9 mouse cellular contexts compared by ENCODE assay signal in the genomic region with DNA sequence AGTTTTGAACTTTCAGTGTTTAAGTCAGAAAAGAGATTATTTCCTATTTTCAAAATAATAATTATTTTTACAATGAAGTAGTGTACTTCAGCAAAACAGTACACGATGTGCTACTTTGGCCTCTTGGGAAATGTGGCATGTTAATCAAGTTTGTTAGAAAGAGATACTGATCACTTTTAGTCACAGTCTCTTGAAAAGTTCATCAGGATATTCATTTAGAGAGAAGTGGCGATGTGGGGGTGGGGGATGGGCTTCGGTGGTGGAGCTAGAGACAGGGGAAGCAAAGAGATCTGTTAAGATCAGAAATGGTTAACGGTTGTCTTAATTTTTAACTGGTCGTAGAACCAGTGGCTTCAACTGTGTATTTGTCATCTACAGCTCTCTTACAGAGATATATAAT. TPM values are rescaled to one million over a fixed set of nuclear protein-coding genes. Genes with fewer than 3 reads are reported as not detected.
DNase-seq lines count a peak whose midpoint lies in the region; ATAC-seq and TF ChIP-seq lines count a peak whose summit lies in the region.
"Had no signal": no experiment of that assay in that cellular context is flagged by ENCODE, and none has a peak within 500 bp of the region (broad histone marks: within the 10 kb centered on the region; RNA-seq: fewer than 3 reads in every experiment).

No protein-coding gene starts in this region.

- no peak overlapping the region for H3K9ac ChIP-seq in forebrain, embryonic 15.5 days (replicated peaks)
- H3K9ac ChIP-seq in lung, embryonic 14.5 days, result no peak overlapping the region
- H3K9ac ChIP-seq in stomach, embryonic 15.5 days, result no peak overlapping the region

- 49% methylated on average over 5 of the region's 5 CpGs for whole genome bisulfite sequencing in forebrain, embryonic 10.5 days
- 37% methylated on average over 5 of the region's 5 CpGs for WGBS in forebrain, embryonic 15.5 days
- WGBS in lung, embryonic 14.5 days, result 33% methylated on average over 5 of the region's 5 CpGs
- 36% methylated on average over 5 of the region's 5 CpGs for WGBS in stomach, embryonic 15.5 days

- H3K4me1 ChIP-seq in forebrain, embryonic 10.5 days, result no peaks in the 10 kb centered on the region
- H3K4me1 ChIP-seq in forebrain, embryonic 15.5 days, result no peaks in the 10 kb centered on the region
- no peaks in the 10 kb centered on the region for H3K4me1 ChIP-seq in lung, embryonic 14.5 days (ENCODE audit: insufficient read depth)
- no peaks in the 10 kb centered on the region for H3K4me1 ChIP-seq in stomach, embryonic 15.5 days

- H3K4me3 ChIP-seq in forebrain, embryonic 10.5 days, result peak overlapping the region; percentile 67
- no peak overlapping the region for H3K4me3 ChIP-seq in forebrain, embryonic 15.5 days
- no peak overlapping the region for H3K4me3 ChIP-seq in lung, embryonic 14.5 days (ENCODE audit: low read depth, low read length)
- no peak overlapping the region for H3K4me3 ChIP-seq in stomach, embryonic 15.5 days (replicated peaks)

- peaks cover 96% of the 10 kb centered on the region for H3K27me3 ChIP-seq in forebrain, embryonic 10.5 days (ENCODE audit: poor library complexity, severe bottlenecking)
- H3K27me3 ChIP-seq in forebrain, embryonic 15.5 days, result peaks cover 28% of the 10 kb centered on the region; the same call in 1 of the 2 replicates
- peaks cover 12% of the 10 kb centered on the region; the same call in 1 of the 2 replicates for H3K27me3 ChIP-seq in lung, embryonic 14.5 days (ENCODE audit: insufficient read depth, low read length)
- no peaks in the 10 kb centered on the region; the same call in 1 of the 2 replicates for H3K27me3 ChIP-seq in stomach, embryonic 15.5 days (replicated peaks)

- no peak for TF ChIP-seq CTCF in lung, embryonic 14.5 days (IDR thresholded peaks at IDR 0.05; ENCODE audit: low read depth)

- H3K27ac ChIP-seq in forebrain, embryonic 10.5 days, result no peak overlapping the region
- H3K27ac ChIP-seq in forebrain, embryonic 15.5 days (replicated peaks), result no peak overlapping the region
- H3K27ac ChIP-seq in lung, embryonic 14.5 days (ENCODE audit: low read depth), result no peak overlapping the region
- H3K27ac ChIP-seq in stomach, embryonic 15.5 days, result no peak overlapping the region

- H3K9me3 ChIP-seq in forebrain, embryonic 10.5 days, result no peaks in the 10 kb centered on the region
- no peaks in the 10 kb centered on the region for H3K9me3 ChIP-seq in forebrain, embryonic 15.5 days
- H3K9me3 ChIP-seq in lung, embryonic 14.5 days (ENCODE audit: low read depth, low read length), result no peaks in the 10 kb centered on the region
- no peaks in the 10 kb centered on the region for H3K9me3 ChIP-seq in stomach, embryonic 15.5 days

- DNase-seq in forebrain, embryonic 10.5 days (ENCODE audit: extremely low spot score, low spot score), result no peak
- DNase-seq in lung, embryonic 14.5 days, result no peak
- DNase-seq in lung, postnatal 25 days (ENCODE audit: low spot score), result no peak
- DNase-seq in induced T-regulatory cell, adult 2 months (ENCODE audit: low read depth), result peak; percentile 71
- no peak for DNase-seq in layer of hippocampus, postnatal 14 days (ENCODE audit: low spot score in 2 of 2)
- DNase-seq: gastrocnemius, postnatal 10 days had no signal

- no peaks in the 10 kb centered on the region for H3K36me3 ChIP-seq in forebrain, embryonic 10.5 days (replicated peaks)
- no peaks in the 10 kb centered on the region for H3K36me3 ChIP-seq in forebrain, embryonic 15.5 days
- H3K36me3 ChIP-seq in lung, embryonic 14.5 days (ENCODE audit: insufficient read depth), result no peaks in the 10 kb centered on the region
- no peaks in the 10 kb centered on the region for H3K36me3 ChIP-seq in stomach, embryonic 15.5 days

- ATAC-seq in forebrain, embryonic 15.5 days (replicated peaks), result no peak
- ATAC-seq in lung, embryonic 14.5 days (ENCODE audit: insufficient read depth), result no peak
- ATAC-seq in stomach, embryonic 15.5 days (ENCODE audit: insufficient read depth, low FRiP score, low read depth), result no peak
- ATAC-seq in megakaryocyte progenitor cell, adult 5-6 weeks (replicated peaks; ENCODE audit: poor library complexity), result no peak

- H3K4me2 ChIP-seq in forebrain, embryonic 15.5 days (replicated peaks), result no peak overlapping the region
- H3K4me2 ChIP-seq in lung, embryonic 14.5 days, result peak overlapping the region; percentile 61
- H3K4me2 ChIP-seq in stomach, embryonic 15.5 days, result peak overlapping the region; percentile 53; the same call in 1 of the 2 replicates

RNA-seq across cellular contexts. Expression of a gene that starts 1.0 kb away (rescaled TPM):
- polyA plus RNA-seq in forebrain, embryonic 10.5 days (2016; fragmentation: Nextera tagmentation; extraction: Ambion mirVana), result 7.8 and 8.1 TPM in 2 replicates
- polyA plus RNA-seq in forebrain, embryonic 15.5 days (2015; fragmentation: Nextera tagmentation; extraction: Ambion mirVana), result 9.5 TPM in 2 replicates
- 9.1 and 10.4 TPM in 2 replicates for polyA plus RNA-seq in lung, embryonic 14.5 days (2014; fragmentation: Nextera tagmentation; extraction: Ambion mirVana)
- polyA plus RNA-seq in stomach, embryonic 15.5 days (2015; fragmentation: Nextera tagmentation; extraction: Ambion mirVana), result 8.7 and 9.6 TPM in 2 replicates
- 10 to 100 TPM; 22.8 to 24.1 TPM for total RNA-seq in layer of hippocampus, postnatal 14 days (2021)
- 13.4 and 15.6 TPM in 2 replicates for total RNA-seq in megakaryocyte progenitor cell, adult 5-6 weeks (2015)
- total RNA-seq in megakaryocyte progenitor cell, adult 5-6 weeks (2017), result 7.2 and 8.4 TPM in 2 replicates

RNA-seq across cellular contexts. Expression of a gene that starts 20.8 kb away (rescaled TPM):
- polyA plus RNA-seq in forebrain, embryonic 10.5 days (2016; fragmentation: Nextera tagmentation; extraction: Ambion mirVana), result 109 and 110 TPM in 2 replicates
- polyA plus RNA-seq in forebrain, embryonic 15.5 days (2015; fragmentation: Nextera tagmentation; extraction: Ambion mirVana), result 106 and 107 TPM in 2 replicates
- polyA plus RNA-seq in lung, embryonic 14.5 days (2014; fragmentation: Nextera tagmentation; extraction: Ambion mirVana), result 73.0 and 116 TPM in 2 replicates
- 64.7 and 75.5 TPM in 2 replicates for polyA plus RNA-seq in stomach, embryonic 15.5 days (2015; fragmentation: Nextera tagmentation; extraction: Ambion mirVana)
- 100 to 1,000 TPM; 116 to 159 TPM for total RNA-seq in layer of hippocampus, postnatal 14 days (2021)
- 200 and 204 TPM in 2 replicates for total RNA-seq in megakaryocyte progenitor cell, adult 5-6 weeks (2015)
- total RNA-seq in megakaryocyte progenitor cell, adult 5-6 weeks (2017), result 183 and 230 TPM in 2 replicates
